Mouse (Mus musculus) spleen, adult 2 months (tissue): ENCODE results near the gene Gm49322. TPM values are rescaled to one million over a fixed set of nuclear protein-coding genes. Genes with fewer than 3 reads are reported as not detected.

ENCODE experiments used
- DNase-seq, 2 experiments: peaks; one replicate each; pipeline versions ENCODE4 v3.0.0 to v3.0.0-alpha.2; 2012 to 2021; ENCODE audit warnings: low spot score in 2 of 2, low read depth in 1 of 2
- H3K27ac ChIP-seq: fragments of 200-500 bp; 2 replicates; pipeline ENCODE4 v1.5.1; 2012; ENCODE audit warnings: low read length, inconsistent platforms; ENCODE audit not compliant: insufficient read depth
- H3K27me3 ChIP-seq: fragments of 200-500 bp; 2 replicates; pipeline ENCODE4 v1.6.1; 2012; ENCODE audit warnings: mild to moderate bottlenecking, moderate library complexity, low read length, inconsistent platforms; ENCODE audit not compliant: control insufficient read depth, insufficient read depth
- H3K36me3 ChIP-seq: fragments of 200-500 bp; 2 replicates; pipeline ENCODE4 v1.6.1; 2012; ENCODE audit warnings: mild to moderate bottlenecking, low read length, inconsistent platforms; ENCODE audit not compliant: control insufficient read depth, insufficient read depth
- H3K4me1 ChIP-seq: fragments of 200-500 bp; 2 replicates; pipeline ENCODE4 v1.6.1; 2011; ENCODE audit warnings: inconsistent platforms; ENCODE audit not compliant: control insufficient read depth, insufficient read depth, insufficient read length
- H3K4me3 ChIP-seq: fragments of 200-500 bp; 2 replicates; pipeline ENCODE4 v1.5.1; 2011; ENCODE audit warnings: mild to moderate bottlenecking, inconsistent platforms; ENCODE audit not compliant: insufficient read depth, insufficient read length; ENCODE audit errors: extremely low read depth
- CTCF ChIP-seq: fragments of 200-500 bp; IDR thresholded peaks from 2 replicates; pipeline ENCODE4 v1.5.1; 2011; ENCODE audit warnings: mild to moderate bottlenecking, inconsistent platforms; ENCODE audit not compliant: insufficient read depth, insufficient read length, insufficient replicate concordance; ENCODE audit errors: extremely low read depth
- POLR2A ChIP-seq: fragments of 200-500 bp; IDR thresholded peaks from 2 replicates; pipeline ENCODE4 v1.6.1; 2011; ENCODE audit warnings: low read depth, low read length, inconsistent platforms
- WGBS: fragments of 180-500 bp; shearing (Covaris S2); methylation state at CpG from one replicate; pipeline ENCODE4 v1.1.7; 2018; 5-methylcytosine and 5-hydroxymethylcytosine counted together
- polyA plus RNA-seq: library from polyadenylated mRNA; depleted of rRNA; stranded (reverse); fragments of >200 nt; gene quantifications from 2 replicates; pipeline ENCODE4 v1.2.3, GENCODE M21; 2012

Gm49322 gene
- polyA plus RNA-seq, 1 experiment, result 3.0 TPM

DNA sequence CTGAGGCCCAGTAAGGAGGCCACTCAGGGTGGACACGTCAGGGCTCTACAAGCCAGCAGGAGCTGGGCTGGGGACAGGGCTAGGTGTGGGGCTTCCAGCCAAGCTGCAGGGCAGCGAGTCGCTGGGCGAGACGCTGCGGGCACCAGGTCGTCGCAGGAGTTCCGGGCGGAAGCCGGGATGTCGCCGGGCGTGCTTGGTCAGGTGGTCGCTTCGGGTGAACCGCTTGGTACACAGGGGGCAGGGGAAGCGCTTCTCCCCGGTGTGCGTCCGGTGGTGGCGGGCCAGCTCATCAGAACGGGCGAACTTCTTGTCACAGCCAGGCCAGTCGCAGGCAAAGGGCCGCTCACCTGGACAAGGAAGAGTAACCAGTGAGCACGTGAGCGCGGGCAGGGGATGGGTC, 36.9 kb upstream of the Gm49322 start:
- H3K27me3 ChIP-seq, result no peaks in the 10 kb centered on the region
- no peak overlapping the region for H3K4me3 ChIP-seq
- 97% methylated on average over 29 of the region's 29 CpGs for WGBS
- no peak overlapping the region for H3K27ac ChIP-seq
- peaks cover 30% of the 10 kb centered on the region for H3K4me1 ChIP-seq
- TF ChIP-seq CTCF (no peak), POLR2A (no peak)
- no peak for DNase-seq
- H3K36me3 ChIP-seq, result peaks cover 8% of the 10 kb centered on the region

DNA sequence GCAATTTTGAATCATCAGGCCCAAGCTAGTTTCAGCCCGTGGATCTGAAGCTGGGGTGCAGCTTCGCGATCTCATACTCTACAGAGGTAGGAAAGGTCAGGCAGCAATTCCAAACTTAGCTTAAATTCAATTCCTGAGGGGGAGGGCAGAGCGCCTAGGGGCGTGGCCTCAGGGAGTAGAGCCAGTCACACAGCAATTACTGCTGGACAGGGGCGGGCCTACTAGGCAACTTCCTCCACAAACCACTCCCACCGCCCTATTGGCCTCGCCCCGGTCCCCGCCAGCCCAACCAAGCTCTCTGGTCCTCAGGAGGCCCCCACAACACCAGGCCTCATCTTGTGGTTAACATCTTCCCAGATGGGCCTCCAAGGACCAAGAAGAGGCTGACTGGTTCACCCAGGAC, 36.2 kb upstream of the Gm49322 start:
- H3K27me3 ChIP-seq, result no peaks in the 10 kb centered on the region
- H3K4me1 ChIP-seq, result peaks cover 30% of the 10 kb centered on the region
- TF ChIP-seq CTCF (no peak), POLR2A (no peak)
- peak overlapping the region; percentile 34 for H3K4me3 ChIP-seq
- peaks cover 8% of the 10 kb centered on the region for H3K36me3 ChIP-seq
- WGBS, result 10% methylated on average over 10 of the region's 10 CpGs
- DNase-seq, result peak in 1 of 2 experiments; percentile 73
- H3K27ac ChIP-seq, result peak overlapping the region; percentile 24; the same call in 1 of the 2 replicates

DNA sequence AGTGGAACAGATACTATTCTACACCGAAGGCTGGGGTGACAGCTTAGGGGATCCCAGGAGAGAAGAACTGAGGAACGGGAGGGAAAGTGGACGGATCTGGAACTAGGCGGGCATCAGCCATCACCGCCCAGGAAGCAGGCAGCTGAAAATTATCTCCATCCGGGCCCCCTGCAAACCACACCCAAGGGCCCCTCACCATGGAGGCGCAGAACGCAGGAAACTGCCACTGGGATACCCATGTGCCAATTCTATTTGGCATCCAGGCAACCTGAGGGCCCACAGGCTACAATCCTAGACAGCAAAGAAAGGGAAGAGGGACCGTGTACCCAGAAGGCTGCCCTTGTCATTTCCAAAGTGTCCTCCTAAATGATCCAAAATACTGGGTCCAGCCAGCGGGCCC, 35.4 kb upstream of the Gm49322 start:
- no peak for DNase-seq
- TF ChIP-seq POLR2A (no peak), CTCF (no peak)
- Histone ChIP-seq H3K4me3 (no peak overlapping the region), H3K27ac (peak overlapping the region; percentile 24; the same call in 1 of the 2 replicates), H3K4me1 (peaks cover 30% of the 10 kb centered on the region), H3K36me3 (peaks cover 8% of the 10 kb centered on the region), H3K27me3 (no peaks in the 10 kb centered on the region)
- 69% methylated on average over 10 of the region's 10 CpGs for WGBS

DNA sequence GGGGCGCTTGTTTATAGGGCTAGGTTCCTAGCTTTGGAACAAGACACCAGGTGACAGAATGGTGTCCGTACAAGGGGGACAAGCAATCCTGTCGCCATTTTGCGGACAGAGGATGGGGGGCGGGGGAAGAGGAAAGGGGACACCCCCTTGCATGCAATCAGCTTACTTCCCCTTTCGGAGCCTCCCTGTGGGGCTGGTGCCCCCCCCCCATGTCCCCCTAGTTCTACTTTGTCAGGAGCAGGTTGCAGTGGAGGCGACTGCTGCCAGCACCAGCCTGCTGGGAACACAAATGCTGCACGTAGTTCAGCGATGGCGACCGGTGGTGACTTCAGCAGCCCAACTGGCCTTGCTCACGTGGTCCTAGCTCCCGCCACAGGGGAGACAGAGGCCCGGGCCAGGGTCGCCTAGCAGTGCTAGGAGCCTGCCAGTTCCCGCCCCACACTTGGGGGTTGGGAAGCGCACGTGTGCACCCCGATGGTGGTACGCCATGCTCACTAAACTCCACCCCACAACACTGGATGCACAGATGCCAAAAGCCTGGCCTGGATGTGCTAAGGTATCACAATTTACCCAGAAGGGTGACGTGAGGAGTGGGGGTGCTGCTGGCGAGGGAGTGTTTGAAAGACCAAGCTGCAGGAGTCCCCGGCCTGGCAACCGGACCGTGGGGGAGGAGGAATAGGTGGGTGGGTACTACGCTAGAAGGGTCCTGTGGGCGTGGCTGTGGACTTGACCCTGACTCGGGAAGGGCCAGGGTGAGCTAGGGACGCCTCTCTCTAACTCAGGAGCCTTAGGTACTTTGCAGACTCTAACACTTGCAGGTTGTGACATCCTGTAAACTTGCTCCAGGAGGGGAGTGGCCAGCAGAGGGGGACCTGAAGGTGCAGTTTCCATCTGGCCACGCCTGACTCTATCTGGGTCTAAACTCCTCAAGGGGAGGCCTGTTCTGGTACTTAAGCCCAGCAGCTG, 34.7 kb upstream of the Gm49322 start:
- H3K4me3 ChIP-seq, result peak overlapping the region; percentile 32; the same call in 1 of the 2 replicates
- TF ChIP-seq POLR2A, result no peak
- no peak for TF ChIP-seq CTCF
- H3K27ac ChIP-seq, result peak overlapping the region; percentile 62
- peak in 1 of 2 experiments; percentile 36 for DNase-seq
- H3K4me1 ChIP-seq, result peaks cover 34% of the 10 kb centered on the region
- H3K27me3 ChIP-seq, result no peaks in the 10 kb centered on the region
- 21% methylated on average over 30 of the region's 30 CpGs for WGBS
- H3K36me3 ChIP-seq, result peaks cover 8% of the 10 kb centered on the region

DNA sequence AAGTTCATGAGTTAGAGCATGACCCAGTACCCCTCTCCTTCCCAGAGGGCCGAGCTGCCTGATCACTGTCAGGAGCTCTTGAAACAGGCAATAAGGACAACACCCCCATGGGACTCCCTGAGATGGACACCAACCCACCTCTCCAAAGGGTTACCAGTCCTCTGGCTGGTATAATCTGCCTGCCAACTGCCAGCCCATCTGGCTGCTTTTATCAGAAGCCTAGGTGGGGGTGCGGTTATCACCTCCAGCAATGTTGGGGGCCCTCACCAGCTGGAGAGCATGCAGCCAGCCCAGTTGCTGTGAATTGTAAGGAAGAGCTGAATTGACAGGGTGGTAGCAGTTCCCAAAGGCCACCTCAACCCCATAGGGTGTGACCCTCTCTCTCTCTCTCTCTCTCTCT, 33.3 kb upstream of the Gm49322 start:
- peaks cover 8% of the 10 kb centered on the region for H3K36me3 ChIP-seq
- no peak for DNase-seq
- H3K4me3 ChIP-seq, result no peak overlapping the region
- 74% methylated on average over 2 of the region's 2 CpGs for WGBS
- H3K4me1 ChIP-seq, result peaks cover 29% of the 10 kb centered on the region
- TF ChIP-seq POLR2A (no peak), CTCF (no peak)
- H3K27me3 ChIP-seq, result no peaks in the 10 kb centered on the region
- peak overlapping the region; percentile 62; the same call in 1 of the 2 replicates for H3K27ac ChIP-seq

DNA sequence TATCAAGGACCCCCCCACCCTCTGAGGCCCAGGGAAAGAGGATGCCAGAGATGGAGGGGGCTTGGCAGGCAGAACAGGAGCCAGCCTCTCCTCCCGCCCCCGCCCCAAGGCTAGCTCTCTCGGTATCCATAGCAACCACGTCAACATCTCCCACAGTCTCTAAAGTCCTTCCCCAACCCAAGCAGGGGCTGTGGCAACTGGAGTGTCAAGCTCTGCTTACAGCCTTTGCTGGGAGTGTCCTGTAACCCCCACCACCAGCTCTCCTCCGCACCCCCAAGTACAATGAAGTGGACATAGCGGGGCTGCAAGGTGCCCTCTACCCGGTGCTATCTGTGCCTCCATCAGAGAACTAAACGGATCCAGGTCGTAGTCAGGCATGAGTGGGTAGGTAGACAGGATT, 31.9 kb upstream of the Gm49322 start:
- Histone ChIP-seq H3K4me1 (peaks cover 34% of the 10 kb centered on the region), H3K27me3 (no peaks in the 10 kb centered on the region), H3K4me3 (no peak overlapping the region), H3K27ac (no peak overlapping the region; the same call in 1 of the 2 replicates), H3K36me3 (no peaks in the 10 kb centered on the region)
- no peak for DNase-seq
- WGBS, result 82% methylated on average over 9 of the region's 9 CpGs
- no peak for TF ChIP-seq CTCF
- TF ChIP-seq POLR2A, result no peak

DNA sequence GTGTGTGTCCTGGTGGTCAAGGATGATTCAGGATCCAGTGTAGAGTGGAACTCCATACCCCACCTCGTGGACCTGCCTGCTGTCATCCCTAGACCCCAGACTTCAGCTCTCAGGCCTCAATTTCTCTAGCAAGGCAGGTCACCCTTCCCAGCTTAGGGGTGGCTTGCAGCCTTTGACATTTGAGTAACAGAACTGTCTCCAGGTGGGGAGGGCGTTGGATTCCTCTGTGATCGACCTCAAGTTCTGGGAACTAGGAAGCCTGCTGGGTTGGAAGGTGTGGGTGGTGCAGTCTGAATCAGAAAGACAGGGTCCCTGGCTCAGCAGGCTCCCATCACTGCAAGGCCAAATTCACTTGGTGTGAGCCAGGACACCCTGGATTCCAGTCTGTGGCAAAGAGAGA, 30.9 kb upstream of the Gm49322 start:
- H3K4me3 ChIP-seq, result no peak overlapping the region
- no peak for DNase-seq
- no peak overlapping the region for H3K27ac ChIP-seq
- 86% methylated on average over 3 of the region's 3 CpGs for WGBS
- no peaks in the 10 kb centered on the region for H3K36me3 ChIP-seq
- H3K27me3 ChIP-seq, result no peaks in the 10 kb centered on the region
- TF ChIP-seq POLR2A (no peak), CTCF (no peak)
- H3K4me1 ChIP-seq, result peaks cover 31% of the 10 kb centered on the region
